In the genomic region with DNA sequence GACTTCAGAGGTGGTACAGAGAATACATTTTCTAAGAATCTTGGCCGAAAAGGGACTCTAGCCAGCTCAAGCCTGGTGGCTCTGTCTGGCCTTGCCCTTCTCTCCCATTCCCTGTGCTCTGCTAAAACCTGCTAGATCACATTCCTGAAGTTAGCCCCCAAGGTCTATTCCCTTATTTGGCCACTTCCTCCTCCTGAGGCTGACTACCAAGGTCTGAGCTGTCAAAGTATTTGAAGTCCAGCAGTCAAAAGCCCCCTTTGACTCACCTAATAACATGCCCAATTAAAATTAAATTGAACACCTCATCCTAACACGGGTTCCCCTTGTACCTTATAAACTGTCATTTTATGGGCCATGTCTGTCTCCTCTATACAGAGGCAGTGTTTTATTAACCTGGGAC, we compare ENCODE assay signal across 16 mouse cellular contexts.
DNase-seq lines count a peak whose midpoint lies in the region; ATAC-seq and TF ChIP-seq lines count a peak whose summit lies in the region.
"Had no signal": no experiment of that assay in that cellular context is flagged by ENCODE, and none has a peak within 500 bp of the region (broad histone marks: within the 10 kb centered on the region; RNA-seq: fewer than 3 reads in every experiment).

No protein-coding gene starts in this region.

- TF ChIP-seq POLR2A in limb, embryonic 14.5 days (IDR thresholded peaks at IDR 0.05; ENCODE audit: borderline replicate concordance, extremely low read depth, insufficient read depth, insufficient read length): no peak

- H3K9ac ChIP-seq in intestine, embryonic 14.5 days (ENCODE audit: low read length): no peak overlapping the region
- no peak overlapping the region for H3K9ac ChIP-seq in intestine, postnatal 0 days (ENCODE audit: low read depth, low read length)
- no peak overlapping the region for H3K9ac ChIP-seq in limb, embryonic 14.5 days (ENCODE audit: low read depth, low read length, severe bottlenecking)
- H3K9ac ChIP-seq: limb, embryonic 15.5 days had no signal

- no peaks in the 10 kb centered on the region for H3K36me3 ChIP-seq in intestine, embryonic 14.5 days (ENCODE audit: control insufficient read depth, insufficient read depth, low read length)
- H3K36me3 ChIP-seq in intestine, postnatal 0 days (ENCODE audit: control insufficient read depth, insufficient read depth): no peaks in the 10 kb centered on the region
- no peaks in the 10 kb centered on the region for H3K36me3 ChIP-seq in limb, embryonic 14.5 days (ENCODE audit: control insufficient read depth, insufficient read depth, low read length)
- H3K36me3 ChIP-seq: hindbrain, embryonic 10.5 days; limb, embryonic 15.5 days had no signal

- no peak overlapping the region for H3K4me2 ChIP-seq in intestine, embryonic 14.5 days (ENCODE audit: low read length)
- no peak overlapping the region for H3K4me2 ChIP-seq in intestine, postnatal 0 days (replicated peaks; ENCODE audit: low read depth)
- no peak overlapping the region for H3K4me2 ChIP-seq in limb, embryonic 14.5 days (replicated peaks; ENCODE audit: low read depth, low read length, severe bottlenecking)
- H3K4me2 ChIP-seq: limb, embryonic 15.5 days had no signal

- H3K4me1 ChIP-seq in intestine, embryonic 14.5 days (replicated peaks; ENCODE audit: control insufficient read depth, insufficient read depth, low read length): no peaks in the 10 kb centered on the region
- H3K4me1 ChIP-seq in intestine, postnatal 0 days (replicated peaks; ENCODE audit: control insufficient read depth, insufficient read depth, low read length): no peaks in the 10 kb centered on the region
- H3K4me1 ChIP-seq in limb, embryonic 14.5 days (ENCODE audit: control insufficient read depth, insufficient read depth, low read length): peaks cover 18% of the 10 kb centered on the region

- peak; percentile 84 for ATAC-seq in intestine, embryonic 14.5 days (replicated peaks; ENCODE audit: low FRiP score, low TSS enrichment, low read depth)
- no peak for ATAC-seq in intestine, postnatal 0 days
- ATAC-seq in limb, embryonic 14.5 days (ENCODE audit: low FRiP score, low read depth): peak; percentile 32; the same call in 1 of the 2 replicates
- ATAC-seq: forebrain, embryonic 14.5 days had no signal

- H3K4me3 ChIP-seq in intestine, embryonic 14.5 days (ENCODE audit: low read depth, low read length): no peak overlapping the region
- H3K4me3 ChIP-seq in intestine, postnatal 0 days (ENCODE audit: low read depth, low read length): no peak overlapping the region
- no peak overlapping the region for H3K4me3 ChIP-seq in limb, embryonic 14.5 days (replicated peaks; ENCODE audit: low read length)
- H3K4me3 ChIP-seq: hindbrain, embryonic 10.5 days; layer of hippocampus, adult 2 months; limb, embryonic 15.5 days had no signal

- H3K27me3 ChIP-seq in intestine, embryonic 14.5 days (replicated peaks; ENCODE audit: control insufficient read depth, insufficient read depth, low read length): no peaks in the 10 kb centered on the region
- H3K27me3 ChIP-seq in intestine, postnatal 0 days (replicated peaks; ENCODE audit: control insufficient read depth, insufficient read depth, low read length): no peaks in the 10 kb centered on the region
- H3K27me3 ChIP-seq in limb, embryonic 14.5 days (ENCODE audit: control insufficient read depth, insufficient read depth, low read length): no peaks in the 10 kb centered on the region
- H3K27me3 ChIP-seq: limb, embryonic 15.5 days had no signal

- H3K9me3 ChIP-seq in intestine, embryonic 14.5 days (ENCODE audit: control insufficient read depth, low read length): no peaks in the 10 kb centered on the region
- no peaks in the 10 kb centered on the region for H3K9me3 ChIP-seq in intestine, postnatal 0 days (ENCODE audit: control insufficient read depth)
- H3K9me3 ChIP-seq in limb, embryonic 14.5 days (ENCODE audit: control insufficient read depth, low read length): no peaks in the 10 kb centered on the region
- H3K9me3 ChIP-seq: hindbrain, embryonic 10.5 days; limb, embryonic 15.5 days had no signal

- WGBS in intestine, embryonic 14.5 days: 54% methylated on average over 2 of the region's 2 CpGs
- 35% methylated on average over 2 of the region's 2 CpGs for WGBS in intestine, postnatal 0 days
- WGBS in limb, embryonic 14.5 days: 23% methylated on average over 2 of the region's 2 CpGs

- TF ChIP-seq CTCF in intestine, postnatal 0 days (IDR thresholded peaks at IDR 0.05; ENCODE audit: low read depth): no peak

- no peak for DNase-seq in intestine, embryonic 14.5 days (ENCODE audit: low spot score)
- peak; percentile 30 for DNase-seq in embryo, embryonic 9.5 days (ENCODE audit: extremely low spot score)
- peak; percentile 75 for DNase-seq in kidney, adult 9 months
- no peak for DNase-seq in limb, embryonic 14.5 days (ENCODE audit: low spot score)
- DNase-seq in retina, postnatal 1 day: no peak
- DNase-seq in layer of hippocampus, adult 8-10 months (ENCODE audit: low spot score in 2 of 2): no peak
- no peak for DNase-seq in urinary bladder, adult 2 months (ENCODE audit: low spot score)
- DNase-seq: heart, adult 11 months; spleen, adult 18-20 months; thymus, postnatal 25 days had no signal

- no peak overlapping the region for H3K27ac ChIP-seq in intestine, embryonic 14.5 days (ENCODE audit: low read depth)
- H3K27ac ChIP-seq in intestine, postnatal 0 days (ENCODE audit: low read depth, low read length): no peak overlapping the region
- H3K27ac ChIP-seq in limb, embryonic 14.5 days (replicated peaks; ENCODE audit: low read depth, low read length): no peak overlapping the region
- H3K27ac ChIP-seq: hindbrain, embryonic 10.5 days; layer of hippocampus, adult 2 months; limb, embryonic 15.5 days; macrophage had no signal

Comparison
In these comparisons a context has a peak if more than half of its experiments do, and no peak if none do; other contexts are left out.
1. DNase-seq: peak in embryo, embryonic 9.5 days (single experiment) and kidney, adult 9 months (single experiment); none in intestine, embryonic 14.5 days (single experiment), limb, embryonic 14.5 days (single experiment), retina, postnatal 1 day (single experiment), layer of hippocampus, adult 8-10 months (0 of 2) and urinary bladder, adult 2 months (single experiment).